Mouse (Mus musculus) limb, embryonic 13.5 days (tissue): ENCODE data around the gene Exd2. TPM values are rescaled to one million over a fixed set of nuclear protein-coding genes. Genes with fewer than 3 reads are reported as not detected.

ENCODE experiments used
- ATAC-seq: fragments of 200-750 bp; cut with Nextera tagmentation; 2 replicates; pipeline ENCODE4 v1.8.0; 2017; ENCODE audit warnings: low read depth, moderate number of reproducible peaks, moderate TSS enrichment; ENCODE audit not compliant: low FRiP score
- H3K27ac ChIP-seq: fragments of 300-500 bp; sonication (generic); 2 replicates; pipeline ENCODE4 v1.5.1; 2015; ENCODE audit warnings: inconsistent platforms, mild to moderate bottlenecking, moderate library complexity
- H3K27me3 ChIP-seq: fragments of 300-500 bp; sonication (generic); 2 replicates; pipeline ENCODE4 v1.6.1; 2015; ENCODE audit warnings: mild to moderate bottlenecking, inconsistent platforms
- H3K36me3 ChIP-seq: fragments of 300-500 bp; sonication (generic); 2 replicates; pipeline ENCODE4 v1.6.1; 2015; ENCODE audit warnings: inconsistent platforms, mild to moderate bottlenecking, moderate library complexity
- H3K4me1 ChIP-seq: fragments of 300-500 bp; sonication (generic); 2 replicates; pipeline ENCODE4 v1.6.1; 2015; ENCODE audit warnings: inconsistent platforms
- H3K4me2 ChIP-seq: fragments of 300-500 bp; sonication (generic); replicated peaks from 2 replicates; pipeline ENCODE4 v1.6.1; 2015; ENCODE audit warnings: inconsistent platforms, mild to moderate bottlenecking, moderate library complexity
- H3K4me3 ChIP-seq: fragments of 300-500 bp; sonication (generic); 2 replicates; pipeline ENCODE4 v1.5.1; 2015; ENCODE audit warnings: moderate library complexity, mild to moderate bottlenecking, inconsistent platforms
- H3K9ac ChIP-seq: fragments of 300-500 bp; sonication (generic); 2 replicates; pipeline ENCODE4 v1.6.1; 2015; ENCODE audit warnings: mild to moderate bottlenecking, inconsistent platforms
- H3K9me3 ChIP-seq: fragments of 300-500 bp; sonication (generic); 2 replicates; pipeline ENCODE4 v1.6.1; 2016; ENCODE audit warnings: inconsistent platforms
- WGBS: fragments of 180-500 bp; shearing (Covaris S2); methylation state at CpG from one replicate; pipeline ENCODE4 v1.1.7; 2015; 5-methylcytosine and 5-hydroxymethylcytosine counted together
- polyA plus RNA-seq: library from polyadenylated mRNA; unstranded; fragments of >200 nt; fragmentation: Nextera tagmentation; extraction: Ambion mirVana; gene quantifications from 2 replicates; pipeline ENCODE4 v1.2.1, GENCODE M21; 2015

The Exd2 gene
- polyA plus RNA-seq, 1 experiment from 2014 or later: 30.5 TPM

GRCm38 (mm10) chr12:80530052-80530451 is 67.2 kb downstream of the Exd2 start:
- Histone ChIP-seq H3K9me3 (no peaks in the 10 kb centered on the region), H3K4me2 (no peak overlapping the region), H3K4me3 (no peak overlapping the region), H3K4me1 (peaks cover 26% of the 10 kb centered on the region), H3K27me3 (no peaks in the 10 kb centered on the region; the same call in 1 of the 2 replicates), H3K9ac (no peak overlapping the region), H3K27ac (no peak overlapping the region), H3K36me3 (no peaks in the 10 kb centered on the region)
- 51% methylated on average over 2 of the region's 2 CpGs for WGBS
- no peak for ATAC-seq

GRCm38 (mm10) chr12:80530630-80531029 is 67.7 kb downstream of the Exd2 start:
- Histone ChIP-seq H3K4me2 (no peak overlapping the region), H3K4me3 (no peak overlapping the region), H3K36me3 (no peaks in the 10 kb centered on the region), H3K4me1 (peaks cover 21% of the 10 kb centered on the region), H3K27ac (no peak overlapping the region), H3K27me3 (no peaks in the 10 kb centered on the region; the same call in 1 of the 2 replicates), H3K9ac (no peak overlapping the region), H3K9me3 (no peaks in the 10 kb centered on the region)
- no peak for ATAC-seq
- WGBS: 64% methylated on average over 6 of the region's 6 CpGs

DNA sequence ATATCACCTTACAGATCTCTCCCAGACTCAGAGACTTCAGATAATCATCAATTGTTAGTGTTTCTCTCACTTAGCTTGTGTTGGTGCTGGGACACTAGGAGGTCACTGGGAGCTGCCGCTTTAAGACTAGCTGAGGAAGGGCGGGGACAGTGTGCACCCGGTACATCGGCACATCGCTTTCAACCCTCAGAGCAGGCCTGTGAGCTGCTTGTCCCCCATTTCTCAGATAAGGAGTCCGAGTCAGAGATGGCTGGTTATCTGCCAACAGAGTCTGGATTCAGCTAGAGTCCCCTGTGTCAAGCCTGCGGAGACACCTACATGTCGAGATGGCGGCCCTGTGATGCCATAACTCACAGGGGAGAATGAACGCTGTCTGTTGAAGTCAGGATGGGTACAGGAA is 68.7 kb downstream of the Exd2 start:
- H3K4me2 ChIP-seq: no peak overlapping the region
- peaks cover 17% of the 10 kb centered on the region for H3K4me1 ChIP-seq
- no peaks in the 10 kb centered on the region for H3K36me3 ChIP-seq
- no peak overlapping the region for H3K9ac ChIP-seq
- no peaks in the 10 kb centered on the region; the same call in 1 of the 2 replicates for H3K27me3 ChIP-seq
- H3K4me3 ChIP-seq: no peak overlapping the region
- H3K27ac ChIP-seq: no peak overlapping the region
- H3K9me3 ChIP-seq: no peaks in the 10 kb centered on the region
- ATAC-seq: no peak
- WGBS: 78% methylated on average over 10 of the region's 10 CpGs

- WGBS: 47% methylated on average over 2 of the region's 2 CpGs
- Histone ChIP-seq H3K27me3 (no peaks in the 10 kb centered on the region; the same call in 1 of the 2 replicates), H3K4me2 (no peak overlapping the region), H3K4me1 (peaks cover 17% of the 10 kb centered on the region), H3K9ac (no peak overlapping the region), H3K4me3 (no peak overlapping the region), H3K36me3 (no peaks in the 10 kb centered on the region), H3K27ac (no peak overlapping the region), H3K9me3 (no peaks in the 10 kb centered on the region)
- ATAC-seq: no peak
Measured at GRCm38 (mm10) chr12:80533876-80534275, 71.0 kb downstream of the Exd2 start.

DNA sequence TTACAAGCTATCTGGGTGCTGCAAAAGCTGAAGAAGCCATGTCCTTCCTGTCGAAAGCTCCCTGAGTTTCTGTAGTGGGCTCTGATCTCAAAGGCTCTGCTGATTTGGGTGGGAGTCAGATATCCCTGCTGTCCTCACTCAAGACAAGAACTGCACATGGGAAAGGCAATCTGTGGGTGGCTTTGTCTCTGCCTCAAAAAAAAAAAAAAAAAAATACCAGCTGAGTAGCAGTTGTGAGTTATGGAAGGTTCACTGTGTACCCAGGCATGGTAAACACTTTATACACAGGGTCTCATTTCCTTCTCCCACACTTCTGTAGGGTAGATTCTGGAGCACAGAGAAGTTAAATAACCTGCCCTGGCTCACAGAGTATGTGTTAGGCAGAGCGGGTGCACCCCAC is 74.4 kb downstream of the Exd2 start:
- Histone ChIP-seq H3K27ac (no peak overlapping the region), H3K9me3 (no peaks in the 10 kb centered on the region), H3K27me3 (no peaks in the 10 kb centered on the region; the same call in 1 of the 2 replicates), H3K9ac (no peak overlapping the region), H3K4me2 (no peak overlapping the region), H3K4me3 (no peak overlapping the region), H3K36me3 (no peaks in the 10 kb centered on the region), H3K4me1 (no peaks in the 10 kb centered on the region)
- ATAC-seq: no peak
- 83% methylated on average over 2 of the region's 2 CpGs for WGBS

GRCm38 (mm10) chr12:80538311-80538710 is 75.4 kb downstream of the Exd2 start:
- no peaks in the 10 kb centered on the region for H3K9me3 ChIP-seq
- H3K9ac ChIP-seq: no peak overlapping the region
- no peak overlapping the region for H3K27ac ChIP-seq
- no peaks in the 10 kb centered on the region for H3K4me1 ChIP-seq
- no peak overlapping the region for H3K4me3 ChIP-seq
- H3K4me2 ChIP-seq: no peak overlapping the region
- no peaks in the 10 kb centered on the region for H3K36me3 ChIP-seq
- WGBS: 74% methylated on average over 6 of the region's 6 CpGs
- ATAC-seq: no peak
- no peaks in the 10 kb centered on the region for H3K27me3 ChIP-seq

DNA sequence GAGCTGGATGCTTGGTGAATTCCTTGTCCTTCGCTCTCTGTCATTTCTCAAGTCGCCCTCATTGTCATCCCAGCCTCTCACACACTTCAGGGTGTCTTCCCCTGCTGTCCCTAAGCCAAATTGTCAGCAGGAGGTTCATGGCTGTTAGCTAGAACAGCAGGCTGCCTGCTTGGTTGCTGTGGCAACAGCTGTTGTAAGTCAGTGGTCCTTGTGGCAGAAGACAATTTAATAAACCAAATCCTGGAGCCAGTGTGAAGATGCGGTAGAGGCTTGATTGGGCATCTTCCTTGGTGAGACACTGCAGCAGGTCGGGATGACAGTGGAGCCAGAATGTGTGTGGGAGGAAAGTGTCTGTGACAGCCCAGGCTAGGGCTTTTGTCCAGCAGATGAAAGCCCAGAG is 82.4 kb downstream of the Exd2 start:
- Histone ChIP-seq H3K4me3 (no peak overlapping the region), H3K27me3 (no peaks in the 10 kb centered on the region), H3K4me2 (no peak overlapping the region), H3K27ac (no peak overlapping the region), H3K9ac (no peak overlapping the region; the same call in 1 of the 2 replicates), H3K36me3 (no peaks in the 10 kb centered on the region), H3K9me3 (no peaks in the 10 kb centered on the region), H3K4me1 (peaks cover 11% of the 10 kb centered on the region)
- ATAC-seq: no peak
- 27% methylated on average over 4 of the region's 4 CpGs for WGBS

- Histone ChIP-seq H3K9me3 (no peaks in the 10 kb centered on the region), H3K36me3 (no peaks in the 10 kb centered on the region), H3K27me3 (no peaks in the 10 kb centered on the region), H3K9ac (no peak overlapping the region), H3K4me2 (no peak overlapping the region), H3K27ac (no peak overlapping the region), H3K4me1 (peaks cover 11% of the 10 kb centered on the region), H3K4me3 (no peak overlapping the region)
- ATAC-seq: no peak
- 73% methylated on average over 11 of the region's 11 CpGs for WGBS
Measured at GRCm38 (mm10) chr12:80549646-80550045, 86.8 kb downstream of the Exd2 start.

Other genes starting within 250 kb of the Exd2 start
- 31.7 and 35.2 TPM in 2 replicates for gene Actn1, start 202.7 kb upstream of the Exd2 start, polyA plus RNA-seq
- 17.3 and 17.4 TPM in 2 replicates for gene Dcaf5, start 26.5 kb upstream of the Exd2 start, polyA plus RNA-seq
- 16.2 and 17.1 TPM in 2 replicates for gene Galnt16, start 55.2 kb downstream of the Exd2 start, polyA plus RNA-seq
- gene Slc39a9, start 180.8 kb downstream of the Exd2 start, polyA plus RNA-seq: 21.8 and 26.5 TPM in 2 replicates
- 334 and 368 TPM in 2 replicates for gene Erh, start 181.2 kb downstream of the Exd2 start, polyA plus RNA-seq
- gene Plekhd1, start 229.5 kb downstream of the Exd2 start, polyA plus RNA-seq: 0.10 and 0.11 TPM in 2 replicates